Mouse (Mus musculus): Measurements from ENCODE around the gene Arid2.

DNA sequence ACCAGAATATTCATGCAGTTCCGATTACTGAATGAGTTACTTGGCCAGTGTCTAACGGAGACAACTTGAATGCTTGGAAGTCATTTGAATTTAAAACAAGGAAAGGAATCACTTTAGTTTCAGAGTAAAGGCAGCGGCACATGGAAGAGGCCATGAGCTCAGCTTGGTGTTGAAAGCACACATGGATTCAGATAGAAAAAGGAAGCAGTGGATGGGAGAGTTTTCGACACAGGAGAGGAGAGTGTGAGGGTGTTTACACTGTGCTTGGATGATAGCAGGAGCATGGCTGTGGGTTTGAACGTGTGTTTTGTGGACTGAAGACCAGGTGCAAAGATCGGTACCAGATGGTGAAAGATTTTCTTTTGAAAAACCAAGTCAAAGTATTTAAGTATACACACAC is 22.0 kb downstream of the Arid2 start:
- TF ChIP-seq USF1 (IDR thresholded peaks at IDR 0.05; ENCODE audit: low read depth): no peak
- TF ChIP-seq POLR2A (IDR thresholded peaks at IDR 0.05; ENCODE audit: insufficient read length, low read depth): no peak
- no peak for TF ChIP-seq POLR2AphosphoS2 (IDR thresholded peaks at IDR 0.05; ENCODE audit: insufficient read length, low read depth)
- no peak for TF ChIP-seq CEBPB (IDR thresholded peaks at IDR 0.05; ENCODE audit: insufficient read depth, poor library complexity, severe bottlenecking)
- TF ChIP-seq MYOD1 (IDR thresholded peaks at IDR 0.05; ENCODE audit: control insufficient read depth in 1 of 3, insufficient read length in 2 of 3, low read depth in 2 of 3): no peak
- TF ChIP-seq TCF12 (IDR thresholded peaks at IDR 0.05; ENCODE audit: insufficient read depth, poor library complexity, severe bottlenecking): no peak
- TF ChIP-seq MAX (IDR thresholded peaks at IDR 0.05; ENCODE audit: low read depth): no peak

All from myocyte (in vitro differentiated cells).